ENCODE assay signal across 12 mouse cellular contexts in the genomic region with DNA sequence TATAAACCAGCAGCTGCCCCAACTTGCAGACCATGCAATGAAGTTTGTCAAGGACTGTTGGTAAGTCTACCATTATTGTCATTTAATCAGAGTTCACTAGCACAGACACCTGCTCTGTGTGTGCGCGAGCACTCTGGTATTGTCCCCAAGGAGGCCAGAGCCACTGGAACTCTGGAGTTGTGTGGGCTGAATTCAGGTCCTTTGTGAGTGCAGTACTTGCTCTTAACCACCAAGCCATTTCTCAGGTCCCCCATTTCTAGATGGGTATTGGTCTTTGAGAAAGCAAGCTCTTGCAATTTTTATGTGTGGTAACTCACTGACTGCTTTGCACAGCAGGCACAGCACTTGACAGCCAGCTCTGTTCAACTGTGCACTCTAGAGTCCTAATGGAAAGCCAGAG. TPM values are rescaled to one million over a fixed set of nuclear protein-coding genes. Genes with fewer than 3 reads are reported as not detected.
DNase-seq lines count a peak whose midpoint lies in the region; ATAC-seq and TF ChIP-seq lines count a peak whose summit lies in the region.
"Had no signal": no experiment of that assay in that cellular context is flagged by ENCODE, and none has a peak within 500 bp of the region (broad histone marks: within the 10 kb centered on the region; RNA-seq: fewer than 3 reads in every experiment).

No protein-coding gene starts in this region.

- H3K9me3 ChIP-seq in embryonic facial prominence, embryonic 11.5 days (replicated peaks; ENCODE audit: control insufficient read depth, low read length): no peaks in the 10 kb centered on the region
- no peaks in the 10 kb centered on the region for H3K9me3 ChIP-seq in embryonic facial prominence, embryonic 10.5 days
- H3K9me3 ChIP-seq in limb, embryonic 11.5 days (ENCODE audit: control insufficient read depth, low read length): no peaks in the 10 kb centered on the region
- H3K9me3 ChIP-seq in limb, embryonic 10.5 days (replicated peaks): no peaks in the 10 kb centered on the region
- H3K9me3 ChIP-seq in MEL (replicated peaks; ENCODE audit: insufficient read depth, low read length): no peaks in the 10 kb centered on the region
- H3K9me3 ChIP-seq in liver, embryonic 14.5 days (ENCODE audit: control insufficient read depth, low read length): no peaks in the 10 kb centered on the region
- H3K9me3 ChIP-seq: embryonic facial prominence, embryonic 12.5 days; limb, embryonic 13.5 days had no signal

- H3K4me1 ChIP-seq in embryonic facial prominence, embryonic 11.5 days (ENCODE audit: control insufficient read depth, insufficient read depth, low read length): no peaks in the 10 kb centered on the region
- H3K4me1 ChIP-seq in embryonic facial prominence, embryonic 10.5 days: peaks cover 16% of the 10 kb centered on the region
- H3K4me1 ChIP-seq in limb, embryonic 11.5 days (ENCODE audit: control insufficient read depth, insufficient read depth, low read length): peaks cover 2% of the 10 kb centered on the region; the same call in 1 of the 2 replicates
- H3K4me1 ChIP-seq in limb, embryonic 10.5 days: peaks cover 8% of the 10 kb centered on the region
- peaks cover 0 to 10% of the 10 kb centered on the region in 2 experiments; a peak in 1 of 4 replicates for H3K4me1 ChIP-seq in MEL (ENCODE audit: control insufficient read depth in 1 of 2, insufficient read depth in 2 of 2, low read length in 2 of 2)
- H3K4me1 ChIP-seq in liver, embryonic 14.5 days (replicated peaks; ENCODE audit: control insufficient read depth in 2 of 2, insufficient read depth in 2 of 2, low read length in 1 of 2): peaks cover 0 to 7% of the 10 kb centered on the region in 2 experiments; a peak in 2 of 4 replicates

- H3K4me3 ChIP-seq in embryonic facial prominence, embryonic 11.5 days (ENCODE audit: low read depth, low read length): no peak overlapping the region
- H3K4me3 ChIP-seq in embryonic facial prominence, embryonic 10.5 days: no peak overlapping the region
- H3K4me3 ChIP-seq in limb, embryonic 11.5 days (ENCODE audit: low read depth, low read length): no peak overlapping the region
- no peak overlapping the region for H3K4me3 ChIP-seq in limb, embryonic 10.5 days
- no peak overlapping the region for H3K4me3 ChIP-seq in MEL (ENCODE audit: control insufficient read depth in 1 of 2, insufficient read depth in 1 of 2, low read depth in 2 of 2, low read length in 2 of 2)
- H3K4me3 ChIP-seq in liver, embryonic 14.5 days (ENCODE audit: insufficient read depth in 1 of 2, low read depth in 2 of 2, low read length in 2 of 2): no peak overlapping the region
- H3K4me3 ChIP-seq: embryonic facial prominence, embryonic 12.5 days; limb, embryonic 13.5 days had no signal

- 0 out of 2 replicates have a peak, but pooled peaks have one; percentile 16 for ATAC-seq in embryonic facial prominence, embryonic 11.5 days (replicated peaks; ENCODE audit: insufficient number of reproducible peaks, low FRiP score, low TSS enrichment, low read depth)
- no peak for ATAC-seq in limb, embryonic 11.5 days (ENCODE audit: insufficient number of reproducible peaks, low FRiP score, low TSS enrichment, low read depth)
- no peak for ATAC-seq in liver, embryonic 14.5 days (ENCODE audit: insufficient read depth)

- H3K36me3 ChIP-seq in embryonic facial prominence, embryonic 11.5 days (replicated peaks; ENCODE audit: control insufficient read depth, insufficient read depth, low read depth, low read length): peaks cover 2% of the 10 kb centered on the region
- H3K36me3 ChIP-seq in embryonic facial prominence, embryonic 10.5 days (replicated peaks): peaks cover 62% of the 10 kb centered on the region
- H3K36me3 ChIP-seq in limb, embryonic 11.5 days (ENCODE audit: control insufficient read depth, insufficient read depth, low read length): peaks cover 10% of the 10 kb centered on the region
- H3K36me3 ChIP-seq in limb, embryonic 10.5 days: peaks cover 64% of the 10 kb centered on the region
- H3K36me3 ChIP-seq in MEL (ENCODE audit: control insufficient read depth in 1 of 2, insufficient read depth in 2 of 2, low read length in 2 of 2): peaks cover 24 to 25% of the 10 kb centered on the region in 2 experiments
- H3K36me3 ChIP-seq in liver, embryonic 14.5 days (replicated peaks; ENCODE audit: control insufficient read depth, insufficient read depth, low read depth): peaks cover 45% of the 10 kb centered on the region

- WGBS in embryonic facial prominence, embryonic 11.5 days: 74% methylated on average over 2 of the region's 2 CpGs
- WGBS in embryonic facial prominence, embryonic 10.5 days: 91% methylated on average over 2 of the region's 2 CpGs
- 77% methylated on average over 2 of the region's 2 CpGs for WGBS in limb, embryonic 11.5 days
- WGBS in limb, embryonic 10.5 days: 94% methylated on average over 2 of the region's 2 CpGs
- WGBS in liver, embryonic 14.5 days (ENCODE audit: insufficient replicate concordance): 96% methylated on average over 2 of the region's 2 CpGs

- peak in 1 of 2 experiments; percentile 37; a peak in 1 of 4 replicates for TF ChIP-seq POLR2A in MEL (IDR thresholded peaks at IDR 0.05; ENCODE audit: control insufficient read depth in 1 of 2, insufficient read depth in 1 of 2, low read depth in 1 of 2, low read length in 2 of 2, poor library complexity in 1 of 2)

- no peaks in the 10 kb centered on the region for H3K27me3 ChIP-seq in embryonic facial prominence, embryonic 11.5 days (ENCODE audit: control insufficient read depth, insufficient read depth, low read length)
- H3K27me3 ChIP-seq in embryonic facial prominence, embryonic 10.5 days (replicated peaks; ENCODE audit: low read depth, poor library complexity, severe bottlenecking): no peaks in the 10 kb centered on the region
- H3K27me3 ChIP-seq in limb, embryonic 11.5 days (ENCODE audit: control insufficient read depth, insufficient read depth, low read length): no peaks in the 10 kb centered on the region
- H3K27me3 ChIP-seq in limb, embryonic 10.5 days (ENCODE audit: low read depth, poor library complexity, severe bottlenecking): no peaks in the 10 kb centered on the region
- no peaks in the 10 kb centered on the region for H3K27me3 ChIP-seq in MEL (ENCODE audit: control insufficient read depth in 1 of 2, insufficient read depth in 2 of 2, low read length in 2 of 2)
- H3K27me3 ChIP-seq in liver, embryonic 14.5 days (ENCODE audit: control insufficient read depth, insufficient read depth, low read length): no peaks in the 10 kb centered on the region
- H3K27me3 ChIP-seq: embryonic facial prominence, embryonic 12.5 days; limb, embryonic 13.5 days had no signal

- peak in 1 of 3 experiments; percentile 24; a peak in 1 of 6 replicates for TF ChIP-seq CTCF in MEL (IDR thresholded peaks at IDR 0.05 in 2 of 3, conservative IDR thresholded peaks at IDR 0.05 in 1 of 3; ENCODE audit: control insufficient read depth in 1 of 3, insufficient read depth in 1 of 3, low read depth in 2 of 3, low read length in 3 of 3, poor library complexity in 1 of 3, severe bottlenecking in 1 of 3)
- TF ChIP-seq CTCF in liver, embryonic 14.5 days (IDR thresholded peaks at IDR 0.05; ENCODE audit: low read depth): 0 out of 2 replicates have a peak, but pooled peaks have one; percentile 13

- H3K27ac ChIP-seq in embryonic facial prominence, embryonic 11.5 days (replicated peaks; ENCODE audit: low read depth, low read length): no peak overlapping the region
- H3K27ac ChIP-seq in embryonic facial prominence, embryonic 10.5 days (replicated peaks): no peak overlapping the region
- no peak overlapping the region for H3K27ac ChIP-seq in limb, embryonic 11.5 days (replicated peaks; ENCODE audit: low read depth, low read length)
- H3K27ac ChIP-seq in limb, embryonic 10.5 days: no peak overlapping the region
- no peak overlapping the region for H3K27ac ChIP-seq in MEL (ENCODE audit: control insufficient read depth, low read depth, low read length)
- H3K27ac ChIP-seq in liver, embryonic 14.5 days: no peak overlapping the region
- H3K27ac ChIP-seq: embryonic facial prominence, embryonic 12.5 days; limb, embryonic 13.5 days had no signal

- H3K4me2 ChIP-seq in embryonic facial prominence, embryonic 11.5 days (ENCODE audit: low read depth, low read length): no peak overlapping the region
- no peak overlapping the region for H3K4me2 ChIP-seq in limb, embryonic 11.5 days (ENCODE audit: low read depth, severe bottlenecking)
- no peak overlapping the region for H3K4me2 ChIP-seq in liver, embryonic 14.5 days (ENCODE audit: low read depth)
- H3K4me2 ChIP-seq: embryonic facial prominence, embryonic 12.5 days; limb, embryonic 13.5 days had no signal

- H3K79me2 ChIP-seq in MEL (ENCODE audit: control insufficient read depth, insufficient read depth, low read length, poor library complexity): peaks cover 19% of the 10 kb centered on the region

- TF ChIP-seq EP300 in MEL (IDR thresholded peaks at IDR 0.05; ENCODE audit: low read depth in 1 of 2, low read length in 2 of 2): no peak
- TF ChIP-seq EP300 in liver, embryonic 14.5 days (IDR thresholded peaks at IDR 0.05; ENCODE audit: low read depth): no peak

- no peak overlapping the region for H3K9ac ChIP-seq in embryonic facial prominence, embryonic 11.5 days (replicated peaks; ENCODE audit: low read length)
- no peak overlapping the region for H3K9ac ChIP-seq in limb, embryonic 11.5 days (ENCODE audit: low read length)
- no peak overlapping the region for H3K9ac ChIP-seq in MEL (ENCODE audit: control insufficient read depth, low read depth, low read length, poor library complexity, severe bottlenecking)
- no peak overlapping the region for H3K9ac ChIP-seq in liver, embryonic 14.5 days (replicated peaks)
- H3K9ac ChIP-seq: embryonic facial prominence, embryonic 12.5 days; limb, embryonic 13.5 days had no signal

- DNase-seq in embryonic facial prominence, embryonic 11.5 days (ENCODE audit: low spot score): no peak
- no peak for DNase-seq in embryonic facial prominence, embryonic 10.5 days (ENCODE audit: low spot score)
- DNase-seq in limb, embryonic 11.5 days (ENCODE audit: low spot score): peak; percentile 45
- no peak for DNase-seq in limb, embryonic 10.5 days (ENCODE audit: low spot score)
- peak; percentile 72 for DNase-seq in MEL (ENCODE audit: low read depth, low spot score)
- no peak for DNase-seq in liver, embryonic 14.5 days (ENCODE audit: low read depth in 3 of 3, low spot score in 3 of 3)
- no peak for DNase-seq in gastrocnemius, postnatal 10 days
- DNase-seq in right cerebral cortex, adult 2 months (ENCODE audit: low spot score in 2 of 2): no peak
- DNase-seq: B cell, adult 2 months; heart, postnatal 4 days had no signal

- no peak for TF ChIP-seq RAD21 in MEL (IDR thresholded peaks at IDR 0.05; ENCODE audit: low read depth, low read length)

RNA-seq across cellular contexts. Expression of gene Hnrnpdl, which starts 7.4 kb away (rescaled TPM):
- polyA plus RNA-seq in embryonic facial prominence, embryonic 11.5 days (2014; fragmentation: Nextera tagmentation; extraction: Ambion mirVana): 270 and 281 TPM in 2 replicates
- polyA plus RNA-seq in embryonic facial prominence, embryonic 10.5 days (2016; fragmentation: Nextera tagmentation; extraction: Ambion mirVana): 214 and 235 TPM in 2 replicates
- 254 and 268 TPM in 2 replicates for polyA plus RNA-seq in limb, embryonic 11.5 days (2014; fragmentation: Nextera tagmentation; extraction: Ambion mirVana)
- 210 and 253 TPM in 2 replicates for polyA plus RNA-seq in limb, embryonic 10.5 days (2016; fragmentation: Nextera tagmentation; extraction: Ambion mirVana)
- total RNA-seq in MEL (2012; rRNA removed): 140 and 153 TPM in 2 replicates
- polyA plus RNA-seq in MEL (2012; ENCODE audit: insufficient read depth in 1 of 2, insufficient read length in 2 of 2, low read depth in 1 of 2, low replicate concordance in 2 of 2, missing spikeins in 1 of 2): 100 to 1,000 TPM in 1 of 2 experiments, not detected in 1; 239 TPM
- 77.5 and 115 TPM in 2 replicates for polyA plus RNA-seq in liver, embryonic 14.5 days (2012; rRNA removed)
- 49.2 and 57.2 TPM in 2 replicates for polyA plus RNA-seq in liver, embryonic 14.5 days (2014; fragmentation: Nextera tagmentation; extraction: Ambion mirVana)
- 100 to 1,000 TPM in 1 of 2 experiments, 10 to 100 TPM in 1; 92.8 to 105 TPM for total RNA-seq in gastrocnemius, postnatal 10 days (2021)

RNA-seq across cellular contexts. Expression of gene Enoph1, which starts 7.7 kb away (rescaled TPM):
- polyA plus RNA-seq in embryonic facial prominence, embryonic 11.5 days (2014; fragmentation: Nextera tagmentation; extraction: Ambion mirVana): 52.9 and 59.0 TPM in 2 replicates
- 60.3 and 60.9 TPM in 2 replicates for polyA plus RNA-seq in embryonic facial prominence, embryonic 10.5 days (2016; fragmentation: Nextera tagmentation; extraction: Ambion mirVana)
- 57.4 and 58.7 TPM in 2 replicates for polyA plus RNA-seq in limb, embryonic 11.5 days (2014; fragmentation: Nextera tagmentation; extraction: Ambion mirVana)
- polyA plus RNA-seq in limb, embryonic 10.5 days (2016; fragmentation: Nextera tagmentation; extraction: Ambion mirVana): 62.9 and 75.2 TPM in 2 replicates
- total RNA-seq in MEL (2012; rRNA removed): 78.7 and 83.3 TPM in 2 replicates
- polyA plus RNA-seq in MEL (2012; ENCODE audit: insufficient read depth in 1 of 2, insufficient read length in 2 of 2, low read depth in 1 of 2, low replicate concordance in 2 of 2, missing spikeins in 1 of 2): 10 to 100 TPM in 1 of 2 experiments, not detected in 1; 89.0 TPM
- polyA plus RNA-seq in liver, embryonic 14.5 days (2012; rRNA removed): 9.5 and 14.3 TPM in 2 replicates
- 14.7 and 15.1 TPM in 2 replicates for polyA plus RNA-seq in liver, embryonic 14.5 days (2014; fragmentation: Nextera tagmentation; extraction: Ambion mirVana)
- total RNA-seq in gastrocnemius, postnatal 10 days (2021): 10 to 100 TPM in 1 of 2 experiments, 1 to 10 TPM in 1; 9.0 to 10.5 TPM

RNA-seq across cellular contexts. Expression of gene 4930524J08Rik, which starts 53.2 kb away (rescaled TPM):
- polyA plus RNA-seq in embryonic facial prominence, embryonic 11.5 days (2014; fragmentation: Nextera tagmentation; extraction: Ambion mirVana): 2.6 and 3.3 TPM in 2 replicates
- polyA plus RNA-seq in embryonic facial prominence, embryonic 10.5 days (2016; fragmentation: Nextera tagmentation; extraction: Ambion mirVana): 1.5 and 1.8 TPM in 2 replicates
- 2.3 and 3.4 TPM in 2 replicates for polyA plus RNA-seq in limb, embryonic 11.5 days (2014; fragmentation: Nextera tagmentation; extraction: Ambion mirVana)
- polyA plus RNA-seq in limb, embryonic 10.5 days (2016; fragmentation: Nextera tagmentation; extraction: Ambion mirVana): 1.7 and 2.4 TPM in 2 replicates
- total RNA-seq in MEL (2012; rRNA removed): 1.0 and 1.1 TPM in 2 replicates
- 1 to 10 TPM in 1 of 2 experiments, not detected in 1; 6.7 TPM for polyA plus RNA-seq in MEL (2012; ENCODE audit: insufficient read depth in 1 of 2, insufficient read length in 2 of 2, low read depth in 1 of 2, low replicate concordance in 2 of 2, missing spikeins in 1 of 2)
- polyA plus RNA-seq in liver, embryonic 14.5 days (2012; rRNA removed): 1.5 and 2.3 TPM in 2 replicates
- 0.25 and 0.47 TPM in 2 replicates for polyA plus RNA-seq in liver, embryonic 14.5 days (2014; fragmentation: Nextera tagmentation; extraction: Ambion mirVana)
- total RNA-seq in gastrocnemius, postnatal 10 days (2021): 1 to 10 TPM; 1.1 to 1.2 TPM

RNA-seq across cellular contexts. Expression of gene Hnrnpd, which starts 53.4 kb away (rescaled TPM):
- 293 and 315 TPM in 2 replicates for polyA plus RNA-seq in embryonic facial prominence, embryonic 11.5 days (2014; fragmentation: Nextera tagmentation; extraction: Ambion mirVana)
- 253 and 268 TPM in 2 replicates for polyA plus RNA-seq in embryonic facial prominence, embryonic 10.5 days (2016; fragmentation: Nextera tagmentation; extraction: Ambion mirVana)
- 294 and 310 TPM in 2 replicates for polyA plus RNA-seq in limb, embryonic 11.5 days (2014; fragmentation: Nextera tagmentation; extraction: Ambion mirVana)
- 335 and 338 TPM in 2 replicates for polyA plus RNA-seq in limb, embryonic 10.5 days (2016; fragmentation: Nextera tagmentation; extraction: Ambion mirVana)
- total RNA-seq in MEL (2012; rRNA removed): 55.4 and 70.6 TPM in 2 replicates
- polyA plus RNA-seq in MEL (2012; ENCODE audit: insufficient read depth in 1 of 2, insufficient read length in 2 of 2, low read depth in 1 of 2, low replicate concordance in 2 of 2, missing spikeins in 1 of 2): 100 to 1,000 TPM in 1 of 2 experiments, not detected in 1; 796 TPM
- polyA plus RNA-seq in liver, embryonic 14.5 days (2012; rRNA removed): 68.1 and 157 TPM in 2 replicates
- 62.4 and 64.4 TPM in 2 replicates for polyA plus RNA-seq in liver, embryonic 14.5 days (2014; fragmentation: Nextera tagmentation; extraction: Ambion mirVana)
- 100 to 1,000 TPM; 129 to 153 TPM for total RNA-seq in gastrocnemius, postnatal 10 days (2021)

Comparison
In these comparisons a context has a peak if more than half of its experiments do, and no peak if none do; other contexts are left out.
1. DNase-seq: peak in limb, embryonic 11.5 days (single experiment) and MEL (single experiment); none in embryonic facial prominence, embryonic 11.5 days (single experiment), embryonic facial prominence, embryonic 10.5 days (single experiment), limb, embryonic 10.5 days (single experiment), liver, embryonic 14.5 days (0 of 3), gastrocnemius, postnatal 10 days (single experiment) and right cerebral cortex, adult 2 months (0 of 2).